Mouse (Mus musculus) stomach, postnatal 0 days (tissue): ENCODE measurements at regions not wholly inside any gene's neighbourhood (a gene's known extent, or its start where the extent isn't known, plus 50 kb on each side); places are given as distances from the start of the nearest gene placed in this dataset.

Experiments used
- CTCF ChIP-seq: IDR thresholded peaks from 2 replicates; pipeline ENCODE4 v1.5.1; 2016; ENCODE audit warnings: antibody characterized with exemption, low read depth, mild to moderate bottlenecking, moderate library complexity
- EP300 ChIP-seq: optimal IDR thresholded peaks from 2 replicates; pipeline ENCODE3; 2016; ENCODE audit warnings: antibody characterized with exemption

DNA sequence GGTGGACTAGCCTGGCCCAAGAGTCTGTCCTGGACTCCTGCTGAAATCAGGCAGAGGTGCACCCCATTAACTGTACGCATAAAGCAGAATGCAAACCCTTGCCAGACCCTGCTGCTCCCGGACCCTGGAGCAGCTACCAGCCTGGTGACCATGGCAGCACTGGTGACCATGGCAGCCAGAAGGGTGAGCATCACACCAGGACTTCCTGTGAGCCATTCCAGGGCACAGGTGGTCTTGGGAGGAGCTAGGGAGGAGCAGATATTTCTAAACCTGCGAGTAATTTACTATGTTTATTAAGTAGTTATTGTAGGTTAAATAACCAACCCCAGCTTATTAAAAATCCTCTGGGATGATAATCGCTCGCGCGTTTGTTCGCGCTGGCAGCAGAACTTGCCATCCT lies 113.8 kb downstream of the Plxna1 start:
- TF ChIP-seq CTCF (no peak), EP300 (no peak)
